In the genomic region with DNA sequence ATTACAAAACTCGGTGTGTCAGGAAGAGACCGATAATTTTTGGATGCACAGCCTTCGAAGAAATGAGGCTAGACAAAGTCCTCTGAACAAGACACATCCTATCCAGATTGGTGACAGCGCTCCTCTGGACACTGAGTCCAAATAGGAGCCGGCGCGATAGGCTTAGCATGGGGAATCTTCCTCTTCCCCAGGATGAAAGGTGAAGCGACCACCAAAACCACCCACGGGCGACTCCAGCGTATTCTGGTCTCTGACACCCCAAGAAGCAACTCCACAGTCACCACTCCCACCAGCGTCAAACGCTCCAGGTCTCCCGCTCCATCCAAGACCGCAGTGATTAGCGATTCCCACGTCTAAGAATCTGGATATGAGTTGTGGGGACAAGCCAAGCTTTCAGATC, we compare ENCODE assay signal across 9 mouse cellular contexts. TPM values are rescaled to one million over a fixed set of nuclear protein-coding genes. Genes with fewer than 3 reads are reported as not detected.
DNase-seq lines count a peak whose midpoint lies in the region; ATAC-seq and TF ChIP-seq lines count a peak whose summit lies in the region.
"Had no signal": no experiment of that assay in that cellular context is flagged by ENCODE, and none has a peak within 500 bp of the region (broad histone marks: within the 10 kb centered on the region; RNA-seq: fewer than 3 reads in every experiment).

No protein-coding gene starts in this region.

- no peak for TF ChIP-seq CTCF in cerebellum, adult 2 months (IDR thresholded peaks at IDR 0.05; ENCODE audit: borderline replicate concordance, insufficient read depth, low read depth, low read length)

- H3K4me2 ChIP-seq in heart, embryonic 15.5 days = peak overlapping the region; percentile 92

- peaks cover 24% of the 10 kb centered on the region for H3K4me1 ChIP-seq in heart, embryonic 10.5 days
- peaks cover 22% of the 10 kb centered on the region for H3K4me1 ChIP-seq in heart, embryonic 15.5 days (replicated peaks)
- peaks cover 47% of the 10 kb centered on the region for H3K4me1 ChIP-seq in midbrain, embryonic 10.5 days
- peaks cover 4% of the 10 kb centered on the region; the same call in 1 of the 2 replicates for H3K4me1 ChIP-seq in cerebellum, adult 2 months (ENCODE audit: control insufficient read depth, insufficient read depth, low read length)

- H3K9ac ChIP-seq in heart, embryonic 15.5 days = peak overlapping the region; percentile 75; the same call in 1 of the 2 replicates

- H3K36me3 ChIP-seq in heart, embryonic 10.5 days = no peaks in the 10 kb centered on the region
- H3K36me3 ChIP-seq in heart, embryonic 15.5 days = no peaks in the 10 kb centered on the region
- H3K36me3 ChIP-seq in midbrain, embryonic 10.5 days = no peaks in the 10 kb centered on the region

- peak overlapping the region; percentile 88 for H3K4me3 ChIP-seq in heart, embryonic 10.5 days
- peak overlapping the region; percentile 80 for H3K4me3 ChIP-seq in heart, embryonic 15.5 days
- peak overlapping the region; percentile 79 for H3K4me3 ChIP-seq in midbrain, embryonic 10.5 days
- no peak overlapping the region for H3K4me3 ChIP-seq in cerebellum, adult 2 months (replicated peaks; ENCODE audit: insufficient read depth, low read depth, low read length)

- intact Hi-C loops in heart, postnatal 25 days (cut with DNase I) = loop anchor here (5.0 to 10.0 kb wide), 3 partner anchors 118 to 309 kb away; no protein-coding TSS in a partner anchor

- no peak overlapping the region for H3K27ac ChIP-seq in heart, embryonic 10.5 days
- no peak overlapping the region for H3K27ac ChIP-seq in heart, embryonic 15.5 days
- no peak overlapping the region for H3K27ac ChIP-seq in midbrain, embryonic 10.5 days (replicated peaks)
- H3K27ac ChIP-seq in cerebellum, adult 2 months (ENCODE audit: insufficient read depth, low read length) = no peak overlapping the region

- no peak for ATAC-seq in heart, embryonic 15.5 days (replicated peaks; ENCODE audit: insufficient number of reproducible peaks, insufficient read depth, low FRiP score, low read depth)
- no peak for ATAC-seq in granulocyte monocyte progenitor cell, adult 5-6 weeks (replicated peaks; ENCODE audit: poor library complexity, severe bottlenecking)

- DNase-seq in heart, embryonic 10.5 days (ENCODE audit: low spot score) = no peak
- DNase-seq in heart, postnatal 25 days (ENCODE audit: low spot score) = no peak
- peak; percentile 8 for DNase-seq in brain, adult 2 months (ENCODE audit: low read depth, low spot score)
- DNase-seq in midbrain, embryonic 10.5 days (ENCODE audit: low spot score) = no peak
- DNase-seq in cerebellum, postnatal 36 days = no peak
- no peak for DNase-seq in cerebellum, adult 2 months

- TF ChIP-seq POLR2A in cerebellum, adult 2 months (IDR thresholded peaks at IDR 0.05; ENCODE audit: borderline replicate concordance, insufficient read depth, low read length) = no peak

- H3K9me3 ChIP-seq in heart, embryonic 10.5 days = no peaks in the 10 kb centered on the region
- H3K9me3 ChIP-seq in heart, embryonic 15.5 days (replicated peaks) = no peaks in the 10 kb centered on the region
- H3K9me3 ChIP-seq in midbrain, embryonic 10.5 days (replicated peaks) = no peaks in the 10 kb centered on the region

- 3% methylated on average over 17 of the region's 17 CpGs for WGBS in heart, embryonic 10.5 days
- WGBS in heart, embryonic 15.5 days = 2% methylated on average over 17 of the region's 17 CpGs
- WGBS in midbrain, embryonic 10.5 days = 3% methylated on average over 17 of the region's 17 CpGs
- 2% methylated on average over 17 of the region's 17 CpGs for WGBS in cerebellum, adult 2 months

- peaks cover 31% of the 10 kb centered on the region for H3K27me3 ChIP-seq in heart, embryonic 10.5 days (ENCODE audit: insufficient read depth, poor library complexity, severe bottlenecking)
- H3K27me3 ChIP-seq in heart, embryonic 15.5 days = peaks cover 41% of the 10 kb centered on the region
- H3K27me3 ChIP-seq in midbrain, embryonic 10.5 days (ENCODE audit: low read depth, poor library complexity, severe bottlenecking) = peaks cover 66% of the 10 kb centered on the region
- no peaks in the 10 kb centered on the region; the same call in 1 of the 2 replicates for H3K27me3 ChIP-seq in cerebellum, adult 2 months (ENCODE audit: control insufficient read depth, insufficient read depth, low read length)
- H3K27me3 ChIP-seq: CH12.LX had no signal

RNA-seq across cellular contexts. Expression of gene Mast4, which starts 1.1 kb away (rescaled TPM):
- 33.2 and 39.2 TPM in 2 replicates for polyA plus RNA-seq in heart, embryonic 10.5 days (2016; fragmentation: Nextera tagmentation; extraction: Ambion mirVana)
- total RNA-seq in heart, postnatal 25 days (2021) = 10 to 100 TPM; 34.5 to 36.8 TPM
- polyA plus RNA-seq in heart, embryonic 15.5 days (2015; fragmentation: Nextera tagmentation; extraction: Ambion mirVana) = 41.0 and 41.2 TPM in 2 replicates
- 19.0 and 22.5 TPM in 2 replicates for polyA plus RNA-seq in midbrain, embryonic 10.5 days (2016; fragmentation: Nextera tagmentation; extraction: Ambion mirVana)
- 8.0 and 8.2 TPM in 2 replicates for total RNA-seq in granulocyte monocyte progenitor cell, adult 5-6 weeks (2014; fragmentation: Nextera tagmentation)
- total RNA-seq in granulocyte monocyte progenitor cell, adult 5-6 weeks (2017) = 0.88 and 3.2 TPM in 2 replicates
- 18.0 and 21.2 TPM in 2 replicates for polyA plus RNA-seq in cerebellum, adult 2 months (2012; rRNA removed)
